Mouse (Mus musculus): ENCODE measurements around the gene Adamts9. TPM values are rescaled to one million over a fixed set of nuclear protein-coding genes. Genes with fewer than 3 reads are reported as not detected.

Adamts9 gene
- total RNA-seq, 2 experiments from 2014 or later = 48.8 to 49.6 TPM

GRCm38 (mm10) chr6:92924536-92924935 lies 18.8 kb downstream of the Adamts9 start:
- DNase-seq = no peak

DNA sequence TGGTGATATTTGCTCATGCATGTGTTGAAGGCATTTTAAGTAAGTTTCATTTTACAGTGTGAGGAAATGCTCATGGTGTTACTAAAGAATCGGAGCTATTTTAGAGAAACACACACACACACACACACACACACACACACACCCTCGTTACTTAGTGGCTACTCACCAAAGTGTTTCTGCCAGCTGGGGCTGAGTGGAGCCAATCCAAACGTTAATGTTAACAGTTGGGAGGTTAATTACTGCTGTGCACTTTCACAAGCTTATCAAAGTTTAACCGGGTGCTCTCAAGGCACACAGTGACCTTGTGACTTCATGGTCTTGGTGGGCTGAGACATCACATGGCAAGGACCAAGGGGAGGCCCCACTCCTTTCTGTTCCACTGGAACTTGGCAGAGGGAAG lies 21.4 kb downstream of the Adamts9 start:
- DNase-seq = peak; percentile 37

DNA sequence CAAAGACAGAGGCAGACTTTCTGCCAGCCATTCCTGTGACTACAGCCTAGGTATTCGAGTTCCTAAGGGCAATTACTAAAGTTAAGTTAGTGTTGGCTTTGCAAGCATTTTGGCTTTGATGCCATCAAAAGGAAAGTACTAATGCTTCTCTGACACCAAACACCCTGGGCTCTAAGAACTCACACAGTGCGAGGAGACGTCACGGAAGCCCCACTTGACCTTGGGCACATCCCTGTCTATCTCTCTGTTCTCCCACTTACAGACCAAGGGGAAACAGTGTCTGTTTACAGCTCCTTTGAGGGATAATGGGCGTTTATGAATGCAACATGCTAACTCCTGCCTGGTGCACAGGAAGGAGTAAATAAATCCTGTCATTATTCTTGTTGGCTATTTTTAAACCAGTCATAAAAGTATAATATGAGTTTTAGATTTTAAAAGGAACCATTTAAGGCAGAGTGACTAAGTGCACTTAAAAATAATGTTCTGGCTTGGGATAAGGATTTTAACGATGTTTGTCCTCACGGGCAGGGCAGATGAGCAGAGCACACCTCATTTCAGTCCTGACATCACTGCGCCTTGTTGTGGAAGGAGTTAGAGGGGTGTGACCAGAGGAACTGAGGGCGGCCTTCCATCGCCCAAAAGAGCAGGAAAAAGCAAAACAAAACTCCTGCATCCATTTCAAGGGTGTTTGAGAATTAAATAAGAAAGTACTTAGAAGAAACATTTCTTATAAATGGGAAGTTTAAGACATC lies 22.2 kb downstream of the Adamts9 start:
- DNase-seq = no peak

DNA sequence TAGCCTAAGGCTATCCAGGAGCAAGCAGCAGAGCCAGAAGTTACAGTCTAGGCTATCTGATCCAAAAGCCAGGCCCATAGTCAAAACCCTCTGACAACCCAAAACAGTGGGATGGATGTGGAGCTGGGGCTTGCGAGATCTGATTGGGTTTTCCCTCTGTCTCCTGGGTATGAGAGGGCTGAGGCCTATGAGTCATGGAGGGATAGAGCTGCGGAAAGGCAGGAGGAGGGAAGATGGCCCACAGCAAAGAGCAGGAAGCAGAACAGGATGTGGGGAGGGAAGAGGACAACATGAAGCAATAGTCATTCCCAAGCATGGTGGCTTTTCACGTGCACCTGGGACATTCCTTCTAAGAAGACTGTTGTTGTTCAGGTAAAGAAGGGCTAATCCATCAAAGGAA lies 32.7 kb downstream of the Adamts9 start:
- no peak for DNase-seq

GRCm38 (mm10) chr6:92909361-92909760 lies 33.9 kb downstream of the Adamts9 start:
- DNase-seq = peak; percentile 33

- DNase-seq = peak; percentile 59
Measured at GRCm38 (mm10) chr6:92905922-92906321, 37.4 kb downstream of the Adamts9 start.

DNA sequence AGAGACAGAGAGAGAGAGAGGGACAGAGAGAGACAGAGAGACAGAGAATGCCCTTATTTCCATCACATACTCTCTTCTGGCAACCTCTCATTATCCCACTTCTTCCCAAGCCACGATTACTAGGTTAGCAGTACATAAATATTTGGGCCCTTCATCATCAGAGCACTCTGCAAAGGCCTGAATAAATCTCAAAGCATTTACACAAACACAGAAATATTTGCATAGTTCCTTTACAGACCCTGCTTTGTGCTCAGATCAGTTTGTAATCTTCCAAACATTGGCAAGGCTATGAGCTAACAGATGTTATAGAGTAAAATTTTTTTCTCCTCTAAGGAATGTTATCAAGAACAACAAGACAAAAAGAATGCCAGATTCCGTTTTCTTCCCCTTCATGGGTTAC lies 38.8 kb downstream of the Adamts9 start:
- no peak for DNase-seq

DNA sequence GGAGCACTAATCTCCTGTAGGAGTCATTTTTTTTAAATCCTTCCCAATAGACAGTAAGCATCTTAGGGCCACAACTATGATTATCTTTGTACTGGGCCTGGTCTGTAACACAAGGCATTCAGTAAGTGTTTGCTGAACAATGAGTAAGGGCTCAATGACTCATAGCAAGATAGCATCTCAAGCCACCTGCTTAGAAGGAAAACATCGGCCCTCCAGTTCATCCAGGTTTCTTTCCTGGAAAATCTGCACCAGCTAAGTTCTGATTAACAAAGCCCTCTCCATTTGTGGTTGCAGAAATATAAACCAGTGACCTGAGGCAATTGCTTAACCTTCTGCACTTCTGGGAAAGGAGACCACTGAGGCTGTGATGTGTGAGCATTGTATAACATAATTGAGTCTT lies 39.3 kb downstream of the Adamts9 start:
- no peak for DNase-seq

- no peak for DNase-seq
Measured at GRCm38 (mm10) chr6:92891535-92891934, 51.8 kb downstream of the Adamts9 start.

DNA sequence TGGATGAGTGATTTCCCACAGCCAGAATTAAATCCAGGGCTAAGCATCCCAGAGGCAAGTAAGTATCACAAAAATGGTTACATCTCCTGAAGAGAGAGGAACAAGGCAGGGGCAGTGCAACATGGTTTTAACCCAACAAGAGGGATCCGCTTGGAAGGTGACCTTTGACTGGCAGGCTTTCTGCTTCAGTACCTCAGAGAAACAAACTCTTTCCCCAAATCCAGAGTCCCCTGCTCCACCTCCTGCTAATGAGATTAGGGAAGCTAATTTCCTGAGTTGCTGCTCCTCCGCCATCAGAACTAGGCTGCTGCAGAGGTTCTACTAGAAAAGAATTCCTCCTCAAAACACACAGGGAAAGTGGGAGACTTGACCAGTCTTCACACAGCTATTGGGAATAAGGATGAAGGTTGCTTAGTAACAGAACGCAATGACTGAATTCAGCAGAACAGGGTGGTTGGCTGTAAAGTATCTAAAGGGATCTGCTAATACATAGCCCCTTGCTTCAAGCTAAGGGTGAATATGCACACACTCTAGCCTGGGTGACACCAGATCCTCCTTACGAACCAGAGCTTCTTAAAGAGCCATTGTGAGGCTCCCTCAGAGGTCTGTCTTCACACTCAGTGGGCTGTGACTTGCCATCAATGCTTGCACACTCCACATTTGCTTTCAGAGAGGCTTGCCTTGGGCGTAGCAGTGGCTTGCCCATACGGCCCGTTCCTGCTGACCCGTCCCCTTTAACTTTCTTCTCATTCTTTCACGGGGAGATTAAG lies 60.0 kb downstream of the Adamts9 start:
- DNase-seq = no peak

- no peak for DNase-seq
Measured at GRCm38 (mm10) chr6:92882446-92882845, 60.8 kb downstream of the Adamts9 start.

DNA sequence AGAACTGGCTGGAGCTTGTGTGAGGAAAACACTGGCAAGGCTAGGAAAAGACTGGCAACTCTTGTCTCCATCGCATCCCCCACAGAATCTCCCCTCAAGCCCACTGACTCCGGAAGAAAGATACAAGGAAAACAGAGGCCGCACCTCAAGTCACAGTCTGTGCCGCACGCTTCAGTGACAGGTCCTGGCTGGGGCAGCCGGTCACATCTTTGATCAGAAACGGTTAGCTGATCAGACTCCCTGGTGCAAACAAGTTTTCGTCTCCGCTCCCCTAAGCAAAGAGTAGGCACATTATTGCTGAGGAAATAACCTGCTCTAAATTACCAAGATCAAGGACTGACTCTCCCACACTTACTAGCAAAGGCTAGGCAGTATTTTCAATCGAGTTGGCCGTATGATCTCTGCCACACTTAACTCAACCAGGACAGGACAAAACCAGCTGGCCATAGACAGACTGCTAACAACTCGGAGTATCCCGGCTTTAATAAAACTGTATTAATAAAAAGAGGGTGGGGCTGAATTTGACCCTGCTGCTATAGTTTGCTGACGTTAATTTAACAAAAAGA lies 63.5 kb downstream of the Adamts9 start:
- no peak for DNase-seq

DNA sequence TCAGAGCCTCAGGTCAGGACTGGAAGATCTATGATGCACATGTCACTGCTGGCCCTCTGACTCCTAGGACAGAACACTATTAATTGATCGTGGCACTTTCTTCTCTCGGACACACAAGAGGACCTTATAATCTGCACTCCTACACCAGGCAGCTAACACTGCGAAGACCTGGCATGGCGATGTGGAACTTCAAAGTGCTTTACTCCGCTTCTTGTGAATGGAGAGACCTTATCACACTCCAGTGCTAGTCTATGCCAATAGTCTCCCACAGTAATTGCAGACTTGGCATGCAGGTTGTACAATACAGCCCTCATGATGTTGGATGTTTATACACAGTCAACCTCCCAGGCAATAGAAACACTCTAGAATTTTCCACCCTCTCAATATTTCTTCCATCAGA lies 64.5 kb downstream of the Adamts9 start:
- DNase-seq = peak; percentile 33

DNA sequence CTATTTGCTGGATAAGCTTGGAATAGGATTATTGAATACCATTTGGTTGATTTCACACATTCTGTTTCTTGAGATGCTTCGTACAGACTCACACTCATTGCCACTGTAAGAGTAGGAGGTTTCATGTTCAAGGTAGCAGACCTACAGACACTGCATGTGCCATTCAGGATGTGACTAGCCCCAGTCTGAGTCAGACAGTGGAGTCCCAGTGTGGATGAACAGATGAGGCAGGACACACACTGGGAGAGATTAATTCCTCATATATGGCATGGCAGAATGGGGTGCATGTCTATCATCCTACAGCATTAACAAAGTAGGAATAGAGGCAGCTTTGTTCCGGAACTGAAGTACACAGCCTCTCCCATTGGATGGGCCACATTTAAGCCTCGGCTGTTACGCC lies 66.1 kb downstream of the Adamts9 start:
- no peak for DNase-seq

DNA sequence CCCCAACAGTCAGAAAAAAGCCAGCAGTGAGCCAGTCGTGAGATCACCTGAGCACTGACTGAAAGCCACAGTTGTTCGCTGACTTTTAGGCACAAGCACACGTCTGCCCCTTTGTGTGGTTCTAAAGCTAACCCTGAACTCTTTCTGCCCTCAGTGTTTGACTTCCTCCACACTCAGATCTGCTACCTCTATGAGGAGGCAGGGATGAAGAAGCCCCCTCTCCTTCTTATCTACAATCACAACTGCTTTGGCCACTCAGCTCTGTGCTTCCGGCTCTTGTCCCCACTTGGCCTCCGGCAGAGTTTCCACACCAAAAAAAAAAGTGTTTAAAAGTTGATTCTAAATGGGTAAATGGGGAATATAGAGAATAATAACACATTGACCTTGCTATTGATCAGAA lies 67.2 kb downstream of the Adamts9 start:
- DNase-seq = no peak

DNA sequence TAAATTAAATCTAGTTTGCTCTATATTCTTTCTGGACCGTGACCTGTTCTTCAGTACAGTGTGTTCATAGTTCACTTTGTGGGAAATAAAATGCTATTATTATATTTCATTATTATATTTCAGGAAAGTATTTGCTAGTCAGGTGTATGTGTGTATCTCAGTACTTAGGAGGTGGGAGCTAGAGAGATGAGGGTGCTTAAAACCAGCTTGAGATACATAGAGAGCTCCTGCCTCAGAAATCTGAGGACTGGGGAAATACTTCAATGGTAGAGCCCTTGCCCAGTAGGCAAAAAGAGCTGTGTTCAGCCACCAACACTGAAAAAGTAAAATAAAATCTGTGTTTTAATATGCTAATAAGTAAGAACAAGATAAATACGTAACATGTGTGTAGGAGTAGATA lies 68.0 kb downstream of the Adamts9 start:
- DNase-seq = no peak

GRCm38 (mm10) chr6:92874854-92875253 lies 68.4 kb downstream of the Adamts9 start:
- DNase-seq = peak; percentile 39

DNA sequence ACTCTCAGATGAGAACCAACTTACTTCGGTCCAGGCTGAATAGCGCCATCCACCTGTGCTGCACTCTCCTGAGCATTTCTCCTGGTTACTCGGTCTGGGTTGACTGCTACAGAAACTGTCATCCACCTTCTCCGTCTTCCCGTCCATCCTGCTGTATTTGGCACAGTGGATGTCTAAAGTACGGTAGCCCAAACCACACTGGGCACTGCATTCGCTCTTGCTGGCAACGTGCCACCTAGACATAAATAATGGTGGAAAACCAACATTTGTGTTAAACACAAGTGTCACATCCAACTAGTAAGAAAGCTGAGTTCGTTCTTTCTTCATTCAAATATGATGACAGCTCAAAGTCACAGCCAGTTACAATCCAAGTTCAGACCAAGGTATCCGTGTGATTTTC lies 70.5 kb downstream of the Adamts9 start:
- no peak for DNase-seq

GRCm38 (mm10) chr6:92871813-92872212 lies 71.5 kb downstream of the Adamts9 start:
- no peak for DNase-seq

- DNase-seq = peak; percentile 50
Measured at GRCm38 (mm10) chr6:92869582-92870219, 73.6 kb downstream of the Adamts9 start.

- DNase-seq = peak; percentile 61
Measured at GRCm38 (mm10) chr6:92869089-92869581, 74.2 kb downstream of the Adamts9 start, which contains the start of gene Gm15737. Gene Gm15737 (plus strand): TSS chr6:92869357.

DNA sequence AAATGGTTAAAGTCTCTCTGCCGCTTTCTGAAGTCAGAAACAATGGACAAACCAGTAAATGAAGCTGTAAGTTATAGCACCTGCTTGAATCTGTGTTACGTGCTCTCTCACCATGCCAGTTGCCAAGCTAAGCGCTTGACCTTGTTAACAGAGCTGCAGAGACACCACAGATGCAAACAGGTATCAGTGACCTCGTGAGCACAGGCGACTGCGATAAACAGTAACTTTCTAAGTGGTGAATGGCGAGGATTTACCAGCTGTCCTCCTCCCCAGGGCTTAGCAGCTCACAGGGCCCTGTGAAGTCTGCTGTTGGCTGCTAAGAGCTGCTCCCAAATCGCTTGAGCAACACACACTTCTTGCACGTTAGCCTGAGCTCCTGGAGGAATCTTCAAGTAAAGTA lies 80.7 kb downstream of the Adamts9 start:
- peak; percentile 42 for DNase-seq
